Mouse (Mus musculus): ENCODE data around the gene Ccdc116.

The Ccdc116 gene

DNA sequence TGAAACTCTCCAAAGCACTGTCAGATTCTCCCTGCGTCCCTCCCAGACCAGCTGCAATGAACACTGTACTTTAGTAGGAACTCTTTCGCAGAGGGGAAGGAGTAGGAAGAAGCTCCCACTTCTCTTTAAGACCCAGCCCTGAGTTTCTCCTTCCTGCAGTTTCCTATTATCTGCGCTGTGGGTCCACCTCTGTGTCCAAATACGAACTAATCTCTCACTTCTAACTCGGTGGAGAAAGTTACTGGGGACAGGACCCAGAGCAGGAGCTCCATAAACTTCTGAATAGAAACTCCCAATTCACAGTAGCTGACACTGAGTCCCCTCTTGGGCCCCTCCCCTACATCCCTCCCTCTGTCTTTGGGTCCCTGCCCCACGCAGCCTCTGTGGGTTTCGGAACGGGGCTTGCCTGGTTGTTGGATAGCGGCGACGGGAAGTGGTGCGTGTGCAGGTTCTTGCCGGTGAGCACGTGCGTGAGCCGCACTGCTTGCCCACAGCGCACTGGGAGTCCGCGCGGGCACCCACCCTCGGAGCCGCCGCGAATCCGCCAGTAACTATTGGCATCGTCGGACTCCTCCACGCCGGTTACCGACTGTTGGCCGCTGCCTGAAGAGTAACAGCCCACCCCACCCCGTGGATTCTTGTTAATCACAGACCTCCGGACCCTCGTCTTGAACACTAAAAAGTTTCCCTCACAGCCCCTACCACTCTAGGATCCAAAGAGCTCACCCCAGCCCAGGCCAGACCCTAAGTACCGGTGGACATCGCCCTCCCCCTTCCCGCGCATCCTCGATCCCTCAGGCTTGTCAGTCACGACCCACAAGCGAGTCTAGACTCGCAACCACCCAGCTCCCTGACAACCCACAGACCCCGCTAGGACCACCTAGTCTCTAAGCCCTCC, 15.6 kb downstream of the Ccdc116 start:
- peak in 1 of 2 experiments; percentile 59 for DNase-seq (ENCODE audit: low spot score in 2 of 2)

DNA sequence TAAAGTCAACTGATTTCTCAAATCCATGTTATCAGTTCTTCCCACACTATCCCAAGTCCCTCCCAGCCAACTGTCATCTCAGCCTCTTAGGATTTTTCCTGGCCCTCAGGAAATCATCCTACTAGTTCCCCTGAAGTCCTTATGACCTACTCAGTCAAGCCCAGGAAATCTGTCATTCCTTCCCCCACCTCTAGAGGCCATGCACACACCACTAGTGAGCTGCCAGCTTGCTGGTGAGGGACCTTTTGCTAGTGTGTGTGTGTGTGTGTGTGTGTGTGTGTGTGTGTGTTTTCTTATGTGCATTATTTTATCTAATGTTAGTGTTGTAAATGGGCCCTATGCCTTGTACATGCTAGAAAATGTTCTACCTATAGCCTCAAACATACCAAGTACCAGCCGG, 19.7 kb downstream of the Ccdc116 start:
- peak in 1 of 2 experiments; percentile 70 for DNase-seq (ENCODE audit: low spot score in 2 of 2)

DNA sequence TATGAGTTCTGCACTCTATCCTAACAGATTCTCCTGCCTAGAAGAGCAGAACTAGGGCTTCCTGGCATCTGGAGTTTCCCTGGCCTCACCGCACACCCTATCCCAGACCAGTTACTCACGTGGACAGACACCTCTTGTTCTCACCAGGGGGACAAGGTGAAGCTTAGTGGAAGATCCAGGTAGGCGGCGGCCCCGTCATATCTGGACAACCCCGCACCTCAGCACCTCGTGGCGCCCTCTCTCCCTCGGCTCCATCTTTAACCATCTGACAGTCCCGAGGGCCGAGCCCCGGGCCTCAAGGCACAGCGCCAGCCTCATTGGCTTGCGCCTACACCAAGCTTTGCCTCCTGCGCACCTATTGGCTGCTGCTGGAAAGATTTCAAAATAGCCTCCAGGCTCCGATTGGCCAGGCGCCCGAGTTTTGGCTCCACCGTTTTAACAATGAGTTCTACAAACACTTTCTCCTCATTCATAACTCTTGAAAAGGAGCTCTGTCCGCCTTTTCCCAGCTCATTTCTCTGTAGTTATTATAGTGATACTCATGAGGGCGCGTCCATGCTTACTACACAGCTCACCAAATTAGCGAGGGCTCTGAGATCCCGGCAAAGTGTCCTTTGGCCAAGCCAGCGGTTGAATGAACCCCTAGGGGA, 22.0 kb downstream of the Ccdc116 start, which contains the start of gene 2610318N02Rik:
Gene 2610318N02Rik (minus strand): TSS at position 297 of the 650 bp plus-strand sequence.
- DNase-seq (ENCODE audit: low spot score in 2 of 2): peak; percentile 59 to 86

DNA sequence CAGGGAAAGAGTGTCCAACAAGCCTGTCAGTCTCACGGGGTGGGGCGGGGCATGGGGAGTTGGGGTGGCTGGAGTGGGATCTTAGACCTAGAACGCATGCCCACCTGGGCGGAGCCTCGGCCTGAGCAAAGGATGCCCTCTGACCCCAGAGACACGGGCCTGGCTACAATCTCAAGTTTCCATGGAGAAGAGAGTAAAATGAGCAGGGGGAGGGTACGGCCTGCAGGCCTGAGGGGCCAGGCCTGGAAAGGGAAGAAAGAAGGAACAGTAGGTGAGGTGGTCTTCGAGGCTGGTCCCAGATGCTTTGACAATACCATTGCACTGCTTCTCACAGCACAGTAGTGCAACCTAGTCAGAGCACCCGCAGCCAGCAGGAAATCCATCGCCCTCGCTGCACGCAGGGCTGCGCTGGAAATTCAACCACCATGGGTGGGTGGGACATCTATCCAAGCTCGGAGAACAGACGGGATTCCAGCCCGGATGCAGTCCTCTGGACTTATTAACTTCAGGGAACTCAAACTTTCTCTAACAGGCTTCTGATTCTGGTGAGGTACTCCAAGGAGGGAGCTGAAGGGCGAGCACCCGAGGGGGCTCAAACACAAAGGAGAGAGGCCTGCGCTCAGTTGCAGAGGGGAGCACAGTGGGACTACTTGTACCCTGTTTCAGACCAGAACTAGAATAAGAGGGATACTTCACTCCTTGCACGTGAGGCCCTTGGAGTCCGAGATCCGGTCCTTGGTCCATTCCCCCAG, 22.7 kb downstream of the Ccdc116 start:
- DNase-seq (ENCODE audit: low spot score in 2 of 2): no peak

DNA sequence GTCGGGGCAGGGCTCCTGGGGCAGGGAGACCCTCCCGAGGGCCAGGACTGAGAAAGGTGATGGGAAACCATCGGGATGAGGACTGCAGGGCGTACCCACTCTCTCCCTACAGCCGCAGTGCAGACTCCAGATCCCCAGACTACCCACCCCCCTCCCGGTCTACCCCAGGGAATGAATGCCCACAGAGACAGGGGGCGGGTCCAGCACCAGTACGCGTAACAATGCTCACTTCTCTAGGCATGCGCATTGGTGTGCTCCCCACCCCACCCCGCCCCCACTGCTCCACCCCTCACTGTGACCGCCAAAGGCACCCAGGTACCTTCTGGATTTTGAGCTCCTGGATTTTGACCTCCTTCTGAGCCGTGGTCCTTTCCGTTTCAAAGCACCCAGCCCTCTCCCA, 25.5 kb downstream of the Ccdc116 start:
- DNase-seq (ENCODE audit: low spot score in 2 of 2): no peak

DNA sequence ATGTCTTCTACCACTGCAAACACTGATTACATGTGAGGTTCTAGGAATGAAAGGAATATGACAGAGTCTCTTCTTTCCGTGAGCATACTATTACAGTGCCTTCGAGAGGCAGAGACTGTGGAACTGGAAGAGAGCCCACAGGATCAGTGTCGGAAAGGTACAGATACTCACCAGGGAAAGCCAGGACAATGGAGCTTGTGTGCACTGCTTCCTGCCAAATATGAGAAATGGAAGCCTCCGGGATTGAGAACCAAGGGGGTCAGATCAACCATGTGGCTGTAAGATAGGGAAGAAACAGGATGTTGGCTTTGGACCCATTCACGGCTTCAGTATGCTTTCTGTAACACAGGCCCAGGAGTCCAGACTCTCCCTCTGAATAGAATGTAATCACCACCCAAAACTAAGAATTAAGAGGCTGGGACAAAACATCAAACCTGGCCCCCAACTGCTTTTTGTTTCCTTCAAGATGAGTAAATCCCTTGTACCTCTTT, 29.7 kb downstream of the Ccdc116 start:
- DNase-seq (ENCODE audit: low spot score in 2 of 2): no peak

DNA sequence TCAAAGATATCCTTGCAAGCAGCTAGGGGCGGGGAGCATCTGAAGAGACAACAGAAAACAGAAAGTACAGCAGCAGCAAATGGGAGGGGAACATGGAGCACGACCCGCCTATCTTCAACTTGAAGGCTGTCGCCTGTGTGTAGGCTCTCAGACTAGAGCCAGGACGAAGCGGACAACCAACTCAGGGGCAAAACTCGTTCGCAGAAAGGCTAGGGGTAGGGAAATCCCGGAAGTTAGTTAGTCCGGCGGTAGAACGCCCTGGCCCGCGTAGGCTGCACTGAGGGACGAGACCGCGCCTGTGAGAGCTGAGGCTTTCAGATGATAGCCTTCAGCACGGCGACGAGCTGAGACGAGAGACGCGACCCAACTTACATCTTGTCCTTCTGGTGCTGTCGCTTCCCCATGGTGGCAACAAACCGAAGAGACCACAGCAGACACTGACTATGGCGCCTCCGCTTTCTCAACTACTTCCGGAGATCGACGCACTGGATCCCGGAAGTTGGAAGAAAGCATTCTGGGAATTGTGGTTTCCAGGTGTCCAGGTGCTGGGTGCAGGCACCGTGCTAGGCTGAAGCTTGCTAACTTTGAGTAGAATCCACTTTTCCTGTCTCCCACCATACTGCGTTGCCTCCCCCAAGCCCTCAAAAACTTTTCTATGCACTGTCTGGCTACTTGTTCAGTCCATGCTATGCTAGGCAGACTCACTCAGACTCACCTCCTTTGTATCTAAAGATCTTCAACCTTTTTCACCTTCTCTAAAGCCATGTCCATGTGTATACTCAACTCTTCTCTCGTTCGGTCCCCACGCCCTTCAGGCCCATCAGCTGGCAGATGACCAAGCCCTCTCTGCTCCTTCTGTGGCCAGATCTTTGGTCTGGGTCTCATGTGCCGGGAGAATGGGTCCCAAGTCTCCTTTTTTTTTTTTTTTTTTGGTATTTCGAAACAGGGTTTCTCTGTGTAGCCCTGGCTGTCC, 36.0 kb downstream of the Ccdc116 start, which contains the start of gene Ppil2:
Gene Ppil2 (minus strand): TSS at position 487 of the 973 bp plus-strand sequence.
- DNase-seq (ENCODE audit: low spot score in 2 of 2): peak; percentile 64 to 76

DNA sequence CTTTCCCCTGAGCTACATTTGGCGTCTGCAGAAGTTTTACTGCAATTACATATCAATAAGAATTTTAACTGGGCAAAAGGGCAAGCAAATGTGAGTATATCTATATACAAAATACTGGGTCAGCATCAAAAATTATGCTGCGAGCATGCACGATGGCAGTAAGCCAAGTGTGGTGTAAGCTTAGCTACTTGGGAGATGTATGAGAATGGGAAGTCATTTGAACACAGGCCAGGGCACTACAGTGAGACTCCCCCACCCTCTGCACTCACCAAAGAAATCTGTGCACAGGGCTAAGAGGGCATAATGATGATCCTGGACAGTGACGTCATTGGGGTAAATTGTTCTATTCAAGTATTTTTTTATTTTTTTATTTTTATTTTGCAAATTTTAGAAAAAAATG, 42.4 kb downstream of the Ccdc116 start:
- no peak for DNase-seq (ENCODE audit: low spot score in 2 of 2)

DNA sequence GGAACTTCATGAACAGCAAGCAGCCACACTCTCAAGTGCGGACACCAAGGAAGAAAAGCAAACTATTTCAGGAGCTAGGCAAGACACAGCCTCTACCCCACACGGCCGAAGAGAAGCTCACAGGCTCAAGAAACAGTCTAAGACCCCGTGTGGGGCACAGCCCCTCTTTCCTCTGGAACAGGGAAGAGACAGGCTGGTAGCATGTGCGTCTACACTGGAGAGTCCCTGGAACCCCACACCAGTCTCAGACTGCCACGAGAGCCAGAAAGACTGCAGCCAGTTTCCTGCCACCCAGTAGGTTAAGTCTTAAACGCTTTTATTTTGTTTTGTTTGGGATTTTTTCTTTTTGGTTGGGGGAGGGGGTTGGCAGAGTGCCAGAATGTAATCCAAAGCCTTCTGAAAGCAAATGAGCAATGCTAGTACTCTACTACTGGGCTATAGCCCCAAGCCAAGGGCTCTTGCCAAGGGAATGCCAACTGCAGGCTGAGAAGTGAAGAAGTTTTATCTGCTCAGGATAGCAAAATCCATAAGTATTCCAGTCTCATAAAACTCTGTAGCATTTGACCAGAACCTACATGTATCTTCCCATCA, 44.3 kb downstream of the Ccdc116 start:
- no peak for DNase-seq (ENCODE audit: low spot score in 2 of 2)

DNA sequence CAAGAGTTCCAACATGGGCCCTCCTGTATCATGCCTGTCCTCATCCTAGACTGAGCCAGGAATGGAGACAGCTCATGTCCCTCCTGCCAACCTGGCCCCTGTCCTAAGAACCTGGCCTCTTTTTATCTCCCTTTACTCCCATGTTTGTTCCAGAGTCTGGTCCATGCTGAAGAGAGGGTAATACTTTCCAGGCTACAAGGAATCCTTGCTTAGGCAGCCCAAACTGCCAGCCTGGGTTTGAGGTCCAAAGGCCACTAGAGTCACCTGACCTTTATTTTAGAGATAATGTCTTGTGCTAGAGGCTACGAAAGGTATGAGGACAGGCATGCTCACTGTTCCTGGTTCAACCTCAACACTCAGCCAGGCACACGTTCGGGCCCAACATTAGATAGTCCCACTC, 50.1 kb downstream of the Ccdc116 start:
- DNase-seq (ENCODE audit: low spot score in 2 of 2): no peak
